Mouse (Mus musculus) embryonic facial prominence, embryonic 13.5 days (tissue): Measurements from ENCODE around the gene Orm2. TPM values are rescaled to one million over a fixed set of nuclear protein-coding genes. Genes with fewer than 3 reads are reported as not detected.

Experiments used
- ATAC-seq: fragments of 200-750 bp; cut with Nextera tagmentation; 2 replicates; pipeline ENCODE4 v1.8.0; 2017; ENCODE audit warnings: low read depth; ENCODE audit not compliant: insufficient number of reproducible peaks, insufficient read depth, low FRiP score, low TSS enrichment
- H3K27ac ChIP-seq: fragments of 300-500 bp; sonication (generic); 2 replicates; pipeline ENCODE4 v1.5.1; 2015; ENCODE audit warnings: moderate library complexity, mild to moderate bottlenecking, inconsistent platforms
- H3K27me3 ChIP-seq: fragments of 300-500 bp; sonication (generic); 2 replicates; pipeline ENCODE4 v1.6.1; 2015; ENCODE audit warnings: mild to moderate bottlenecking, inconsistent platforms
- H3K36me3 ChIP-seq: fragments of 300-500 bp; sonication (generic); 2 replicates; pipeline ENCODE4 v1.6.1; 2015; ENCODE audit warnings: mild to moderate bottlenecking, inconsistent platforms
- H3K4me1 ChIP-seq: fragments of 300-500 bp; sonication (generic); 2 replicates; pipeline ENCODE4 v1.6.1; 2015; ENCODE audit warnings: inconsistent platforms
- H3K4me2 ChIP-seq: fragments of 300-500 bp; sonication (generic); 2 replicates; pipeline ENCODE4 v1.6.1; 2015; ENCODE audit warnings: moderate library complexity, mild to moderate bottlenecking, inconsistent platforms
- H3K4me3 ChIP-seq: fragments of 300-500 bp; sonication (generic); 2 replicates; pipeline ENCODE4 v1.5.1; 2015; ENCODE audit warnings: mild to moderate bottlenecking, inconsistent platforms
- H3K9ac ChIP-seq: fragments of 300-500 bp; sonication (generic); 2 replicates; pipeline ENCODE4 v1.6.1; 2015; ENCODE audit warnings: mild to moderate bottlenecking, inconsistent platforms
- H3K9me3 ChIP-seq: fragments of 300-500 bp; sonication (generic); 2 replicates; pipeline ENCODE4 v1.6.1; 2016; ENCODE audit warnings: inconsistent platforms
- WGBS: fragments of 180-500 bp; shearing (Covaris S2); methylation state at CpG from one replicate; pipeline ENCODE4 v1.1.7; 2015; ENCODE audit warnings: mixed read lengths; 5-methylcytosine and 5-hydroxymethylcytosine counted together
- polyA plus RNA-seq: library from polyadenylated mRNA; unstranded; fragments of >200 nt; fragmentation: Nextera tagmentation; extraction: Ambion mirVana; gene quantifications from 2 replicates; pipeline ENCODE4 v1.2.1, GENCODE M21; 2015

The Orm2 gene
- polyA plus RNA-seq, 1 experiment from 2014 or later, result not detected

DNA sequence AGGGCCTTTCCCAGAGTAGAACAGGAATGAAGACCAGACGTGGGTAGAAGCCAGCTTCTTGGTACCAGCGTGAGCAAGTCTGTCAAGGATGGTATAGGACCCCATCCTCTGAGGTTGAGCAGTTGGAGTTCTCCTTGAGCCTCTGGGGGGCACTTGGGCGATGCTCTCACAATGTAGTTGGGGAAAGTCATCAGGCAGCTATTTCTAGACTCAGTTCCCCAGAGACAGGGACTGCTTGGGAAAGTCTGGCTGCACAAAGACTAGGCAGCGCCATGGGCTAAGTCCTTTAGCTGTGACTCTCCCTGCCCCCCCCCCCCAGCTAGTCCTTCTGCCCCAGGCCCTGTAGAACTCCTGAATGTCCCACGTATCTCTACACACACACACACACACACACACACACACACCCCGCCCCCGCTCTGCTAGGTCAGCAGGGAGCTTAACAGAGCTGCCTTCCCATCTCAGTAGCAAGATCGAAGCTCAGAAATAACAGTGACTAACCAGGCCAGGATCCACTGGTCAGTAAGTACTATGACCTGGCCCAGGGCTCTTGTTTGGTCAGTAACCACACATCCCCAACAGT is 37.5 kb downstream of the Orm2 start:
- 64% methylated on average over 8 of the region's 8 CpGs for WGBS
- Histone ChIP-seq H3K4me3 (no peak overlapping the region), H3K4me2 (no peak overlapping the region), H3K9me3 (no peaks in the 10 kb centered on the region), H3K36me3 (peaks cover 24% of the 10 kb centered on the region), H3K4me1 (peaks cover 69% of the 10 kb centered on the region), H3K27ac (peak overlapping the region; percentile 75), H3K9ac (peak overlapping the region; percentile 3; the same call in 1 of the 2 replicates), H3K27me3 (no peaks in the 10 kb centered on the region)
- ATAC-seq, result no peak

DNA sequence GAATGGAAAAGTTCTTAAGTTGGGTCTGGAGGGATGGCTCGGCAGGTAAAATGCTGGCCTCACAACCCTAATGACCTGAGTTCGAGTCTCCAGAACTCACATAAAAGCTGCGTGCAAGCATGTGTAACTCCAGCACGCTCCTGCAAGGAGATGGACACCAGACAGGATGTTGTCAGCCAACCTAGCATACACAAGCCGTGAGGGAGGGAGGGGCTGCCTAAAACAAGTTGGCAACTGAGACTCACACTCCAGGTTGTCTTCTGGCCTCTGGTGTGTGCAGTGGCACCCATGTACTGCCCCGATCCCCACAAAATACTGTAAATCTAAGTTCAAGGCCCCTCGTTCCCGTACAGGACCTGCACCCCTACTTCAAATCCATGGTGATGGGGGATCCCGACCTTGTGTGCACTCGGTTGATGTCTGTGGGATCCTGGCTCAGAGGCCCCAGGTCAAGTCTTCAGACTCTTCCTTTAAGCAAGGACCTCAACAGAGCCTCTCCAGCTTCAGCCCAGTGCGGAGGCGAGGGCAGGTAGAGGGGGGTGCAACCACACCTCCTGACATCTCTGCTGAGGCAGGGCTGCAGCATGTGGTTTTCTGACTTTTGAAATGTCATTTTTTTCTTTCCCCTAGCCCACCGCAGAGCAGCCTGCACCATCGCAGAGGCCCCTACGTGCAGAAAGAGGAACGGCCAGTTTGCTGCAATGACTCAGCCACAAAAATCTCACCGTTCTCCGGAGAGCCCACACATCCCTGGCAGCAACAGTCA is 38.5 kb downstream of the Orm2 start:
- Histone ChIP-seq H3K4me2 (no peak overlapping the region), H3K27ac (no peak overlapping the region), H3K9ac (0 out of 2 replicates have a peak overlapping the region, but pooled peaks have one; percentile 32), H3K9me3 (no peaks in the 10 kb centered on the region), H3K27me3 (no peaks in the 10 kb centered on the region), H3K4me1 (peaks cover 77% of the 10 kb centered on the region), H3K36me3 (peaks cover 15% of the 10 kb centered on the region), H3K4me3 (no peak overlapping the region)
- no peak for ATAC-seq
- 83% methylated on average over 18 of the region's 18 CpGs for WGBS

DNA sequence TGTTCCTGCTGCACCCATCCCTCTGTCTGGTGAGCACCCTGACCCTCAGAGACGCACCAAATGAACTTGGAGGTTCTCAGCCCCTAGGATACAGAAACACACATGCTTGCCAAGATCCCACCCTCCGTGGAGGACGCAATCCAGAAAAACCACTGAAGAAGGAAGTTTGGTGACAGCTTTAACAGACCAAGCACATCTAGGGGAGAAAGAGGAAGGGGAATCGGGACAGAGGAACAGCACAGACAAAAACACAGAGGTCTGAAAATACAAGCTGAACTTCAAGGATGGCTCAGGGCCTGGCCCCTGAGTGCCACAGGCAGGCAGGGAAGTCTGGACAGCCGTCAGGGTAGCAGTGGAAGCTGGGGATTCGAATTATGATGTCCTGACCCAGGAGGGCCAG is 39.4 kb downstream of the Orm2 start:
- H3K4me2 ChIP-seq, result peak overlapping the region; percentile 64
- no peaks in the 10 kb centered on the region for H3K27me3 ChIP-seq
- H3K36me3 ChIP-seq, result peaks cover 8% of the 10 kb centered on the region; the same call in 1 of the 2 replicates
- no peak overlapping the region for H3K4me3 ChIP-seq
- WGBS, result 66% methylated on average over 6 of the region's 6 CpGs
- peaks cover 77% of the 10 kb centered on the region for H3K4me1 ChIP-seq
- ATAC-seq, result no peak
- peak overlapping the region; percentile 44; the same call in 1 of the 2 replicates for H3K9ac ChIP-seq
- peak overlapping the region; percentile 28; the same call in 1 of the 2 replicates for H3K27ac ChIP-seq
- H3K9me3 ChIP-seq, result no peaks in the 10 kb centered on the region

DNA sequence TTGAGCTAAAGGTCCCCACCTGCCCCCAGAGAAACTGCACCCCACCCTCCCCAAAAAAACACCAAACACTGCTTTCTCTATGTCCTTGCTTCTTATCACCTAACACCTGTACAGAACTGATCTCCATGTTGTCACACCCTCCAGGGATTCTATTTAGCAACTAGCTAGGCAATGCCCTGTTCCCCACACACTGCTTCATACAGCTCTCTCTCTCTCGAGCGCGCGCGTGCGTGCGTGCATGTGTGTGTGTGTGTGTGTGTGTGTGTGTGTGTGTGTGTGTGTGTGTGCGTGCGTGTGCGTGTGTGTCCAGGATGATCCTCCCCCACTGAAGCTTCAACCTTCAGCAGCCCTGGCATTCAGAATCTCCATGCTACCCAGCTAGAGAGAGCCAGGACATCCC is 39.8 kb downstream of the Orm2 start:
- Histone ChIP-seq H3K36me3 (0 out of 2 replicates have a peak, but pooled peaks cover 6% of the 10 kb centered on the region), H3K4me1 (peaks cover 77% of the 10 kb centered on the region), H3K9me3 (no peaks in the 10 kb centered on the region), H3K27me3 (no peaks in the 10 kb centered on the region), H3K27ac (peak overlapping the region; percentile 87), H3K4me2 (peak overlapping the region; percentile 64), H3K9ac (peak overlapping the region; percentile 73), H3K4me3 (peak overlapping the region; percentile 41; the same call in 1 of the 2 replicates)
- ATAC-seq, result no peak
- 88% methylated on average over 10 of the region's 10 CpGs for WGBS

DNA sequence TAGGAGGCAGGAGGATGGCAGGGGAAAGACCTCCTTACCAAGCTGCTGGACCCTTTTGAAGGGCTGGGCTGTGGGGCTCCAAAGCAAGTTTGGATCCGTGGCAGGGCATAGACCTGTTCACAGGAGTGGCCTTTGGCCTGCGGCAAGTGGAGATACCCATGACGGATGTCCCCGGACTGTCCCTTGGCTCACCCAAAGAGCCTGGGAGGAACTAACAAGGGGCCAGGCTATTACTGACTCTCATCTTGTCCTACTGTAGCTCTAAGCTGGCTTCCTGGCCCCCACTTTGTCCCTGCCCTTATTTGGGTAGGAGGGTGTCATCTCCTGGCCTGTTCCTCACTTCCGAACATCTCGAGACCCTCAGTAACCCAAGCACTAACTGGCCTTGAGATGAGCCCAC is 40.3 kb downstream of the Orm2 start:
- peak overlapping the region; percentile 87 for H3K27ac ChIP-seq
- H3K4me1 ChIP-seq, result peaks cover 77% of the 10 kb centered on the region
- H3K27me3 ChIP-seq, result no peaks in the 10 kb centered on the region
- 0 out of 2 replicates have a peak, but pooled peaks cover 2% of the 10 kb centered on the region for H3K36me3 ChIP-seq
- WGBS, result 58% methylated on average over 6 of the region's 6 CpGs
- H3K9me3 ChIP-seq, result no peaks in the 10 kb centered on the region
- peak overlapping the region; percentile 64 for H3K4me2 ChIP-seq
- peak overlapping the region; percentile 41 for H3K4me3 ChIP-seq
- no peak for ATAC-seq
- H3K9ac ChIP-seq, result peak overlapping the region; percentile 73

DNA sequence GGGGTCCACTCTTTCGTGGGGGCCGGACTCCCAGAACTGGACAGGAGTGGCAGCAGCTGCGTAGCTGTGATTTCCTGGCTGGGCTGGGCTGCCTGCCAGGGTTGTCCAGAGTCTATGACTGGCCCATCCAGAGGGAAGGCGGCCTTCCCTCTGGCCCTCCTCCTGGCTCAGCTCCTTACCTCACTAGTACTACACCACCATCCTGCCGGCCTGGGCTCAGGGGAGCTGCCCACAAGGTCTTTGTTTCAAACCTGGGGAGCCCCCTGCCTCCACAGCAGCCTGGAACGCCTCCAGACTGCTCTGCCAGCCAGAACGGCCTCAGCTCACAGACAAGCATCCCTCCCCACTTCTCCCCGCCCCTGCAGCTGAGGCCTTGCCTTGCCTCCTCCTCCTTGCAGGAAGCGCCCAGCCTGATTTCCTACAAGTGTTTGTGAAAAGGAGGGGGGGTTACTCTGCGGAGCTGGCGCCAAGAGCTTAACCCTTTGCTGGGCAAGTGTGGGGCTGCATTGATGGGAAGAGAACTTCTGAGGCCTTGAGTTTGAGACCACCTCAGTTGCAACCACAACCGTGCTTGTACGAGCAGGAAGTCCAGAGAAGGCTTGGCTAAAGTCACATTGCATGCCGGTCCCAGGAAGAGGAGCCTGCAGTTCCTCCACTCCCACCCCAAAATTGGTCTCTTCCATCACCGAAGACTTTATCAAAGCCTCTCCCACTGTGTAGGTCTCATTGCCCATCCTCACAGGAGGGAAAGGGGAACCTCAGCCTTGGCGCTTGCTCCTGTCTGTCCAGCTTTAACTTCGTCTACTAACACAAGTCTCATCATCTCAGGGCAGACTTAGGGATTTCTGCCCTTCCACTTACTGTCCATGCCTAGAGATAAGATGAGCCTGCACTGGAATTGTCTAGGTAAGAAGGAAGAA is 41.1 kb downstream of the Orm2 start, which contains the start of gene Akna:
TSS of gene Akna (minus strand) at position 315 of the 920 bp plus-strand sequence.
- H3K9me3 ChIP-seq, result no peaks in the 10 kb centered on the region
- peak; percentile 84 for ATAC-seq
- H3K4me1 ChIP-seq, result peaks cover 74% of the 10 kb centered on the region
- peak within 1 kb of the TSS; percentile 87 for H3K27ac ChIP-seq
- peak within 1 kb of the TSS; percentile 64 for H3K4me2 ChIP-seq
- H3K36me3 ChIP-seq, result no peaks in the 10 kb centered on the region
- H3K4me3 ChIP-seq, result peak within 1 kb of the TSS; percentile 41
- H3K9ac ChIP-seq, result peak within 1 kb of the TSS; percentile 73
- WGBS, result 13% methylated on average over 17 of the region's 17 CpGs
- no peaks in the 10 kb centered on the region for H3K27me3 ChIP-seq

DNA sequence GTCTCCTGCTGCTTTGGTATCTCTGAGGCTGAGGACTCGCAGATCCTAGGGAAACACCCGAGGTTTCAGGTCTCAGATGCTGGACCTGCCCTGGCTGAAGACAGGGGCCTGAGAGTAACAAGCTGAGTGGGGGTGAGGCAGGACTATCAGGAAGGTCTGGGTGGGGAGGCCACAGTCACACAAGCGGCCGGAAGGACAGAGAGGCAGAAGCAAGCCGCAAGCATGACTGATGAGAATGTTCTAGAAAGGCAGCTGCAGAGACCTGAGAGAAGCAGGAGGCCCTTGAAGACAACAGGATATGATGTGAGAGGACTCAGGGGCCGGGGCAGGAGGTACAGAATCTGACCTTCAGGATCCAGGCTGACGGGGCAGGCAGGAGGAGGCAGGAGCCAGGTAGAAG is 42.0 kb downstream of the Orm2 start:
- H3K9ac ChIP-seq, result peak overlapping the region; percentile 73
- H3K9me3 ChIP-seq, result no peaks in the 10 kb centered on the region
- peaks cover 74% of the 10 kb centered on the region for H3K4me1 ChIP-seq
- H3K36me3 ChIP-seq, result no peaks in the 10 kb centered on the region
- H3K27ac ChIP-seq, result peak overlapping the region; percentile 87
- 71% methylated on average over 7 of the region's 7 CpGs for WGBS
- ATAC-seq, result no peak
- H3K27me3 ChIP-seq, result no peaks in the 10 kb centered on the region
- peak overlapping the region; percentile 64 for H3K4me2 ChIP-seq
- H3K4me3 ChIP-seq, result no peak overlapping the region

DNA sequence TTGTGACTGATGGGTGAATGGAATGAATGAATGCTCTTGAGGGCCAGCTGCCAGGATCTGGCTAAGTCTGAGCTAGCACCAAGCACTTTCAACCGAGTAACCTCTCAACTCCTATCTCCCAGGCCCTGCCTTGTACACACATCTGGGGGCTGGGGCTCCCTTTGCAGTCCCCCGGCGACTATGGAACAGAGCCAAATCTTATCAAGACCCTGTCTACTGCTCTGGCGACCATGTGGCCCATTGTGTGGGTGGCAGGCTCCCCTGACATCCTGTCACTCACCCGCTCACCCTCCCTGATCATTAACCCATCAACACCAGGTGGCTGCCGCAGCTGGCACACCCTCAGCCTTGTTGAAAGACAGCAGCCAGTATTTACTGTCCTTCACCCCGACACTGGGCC is 42.8 kb downstream of the Orm2 start:
- Histone ChIP-seq H3K27me3 (no peaks in the 10 kb centered on the region), H3K9me3 (no peaks in the 10 kb centered on the region), H3K36me3 (no peaks in the 10 kb centered on the region), H3K4me2 (no peak overlapping the region), H3K4me1 (peaks cover 73% of the 10 kb centered on the region), H3K4me3 (no peak overlapping the region), H3K9ac (no peak overlapping the region), H3K27ac (peak overlapping the region; percentile 17; the same call in 1 of the 2 replicates)
- no peak for ATAC-seq
- 54% methylated on average over 7 of the region's 7 CpGs for WGBS

DNA sequence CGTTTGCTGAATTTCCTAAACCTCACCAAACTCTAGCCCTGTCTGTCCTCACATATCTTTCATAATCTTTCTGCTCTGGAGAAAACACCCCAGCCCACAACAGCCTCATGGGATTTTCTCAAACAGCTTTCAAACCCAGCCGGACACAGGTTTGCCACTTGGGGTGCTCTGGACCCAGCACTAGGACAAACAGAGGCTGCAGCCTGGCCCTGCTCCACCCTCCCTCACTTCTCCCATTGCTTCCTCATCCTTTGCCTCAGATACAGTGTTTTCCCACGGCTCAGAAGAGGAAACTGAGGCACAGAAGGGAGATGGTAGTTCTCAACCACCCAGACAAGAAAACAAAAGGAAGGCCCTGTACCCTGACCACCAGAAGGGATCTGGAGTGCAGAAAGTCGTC is 43.4 kb downstream of the Orm2 start:
- no peak for ATAC-seq
- H3K4me3 ChIP-seq, result no peak overlapping the region
- H3K36me3 ChIP-seq, result no peaks in the 10 kb centered on the region
- no peaks in the 10 kb centered on the region for H3K27me3 ChIP-seq
- H3K27ac ChIP-seq, result peak overlapping the region; percentile 17; the same call in 1 of the 2 replicates
- peaks cover 69% of the 10 kb centered on the region for H3K4me1 ChIP-seq
- 62% methylated on average over 4 of the region's 4 CpGs for WGBS
- no peak overlapping the region for H3K4me2 ChIP-seq
- H3K9me3 ChIP-seq, result no peaks in the 10 kb centered on the region
- H3K9ac ChIP-seq, result no peak overlapping the region

DNA sequence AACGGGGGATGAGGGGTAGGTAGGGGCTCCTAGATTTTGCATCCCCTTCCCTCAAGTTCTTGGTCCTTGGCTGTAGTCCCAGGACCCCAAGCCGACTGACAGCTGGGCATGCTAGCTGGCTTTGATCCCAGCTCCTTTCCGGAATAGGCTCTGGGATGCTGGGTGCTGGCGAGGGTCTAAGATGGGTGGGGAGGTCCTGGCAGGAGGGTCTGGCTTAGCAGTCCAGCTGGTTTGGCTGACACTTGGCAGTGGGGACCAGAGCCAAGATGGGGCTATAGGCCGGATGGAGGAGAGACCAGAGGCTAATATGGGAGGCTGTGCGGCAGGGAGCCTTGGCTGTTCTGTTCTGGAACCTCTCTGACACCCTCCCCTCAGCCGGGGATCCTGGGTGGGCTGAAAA is 46.0 kb downstream of the Orm2 start:
- H3K4me2 ChIP-seq, result peak overlapping the region; percentile 98
- H3K27me3 ChIP-seq, result no peaks in the 10 kb centered on the region
- no peak overlapping the region for H3K27ac ChIP-seq
- 61% methylated on average over 7 of the region's 7 CpGs for WGBS
- no peak overlapping the region for H3K9ac ChIP-seq
- 0 out of 2 replicates have a peak, but pooled peaks have one; percentile 0 for ATAC-seq
- peaks cover 47% of the 10 kb centered on the region for H3K4me1 ChIP-seq
- no peak overlapping the region for H3K4me3 ChIP-seq
- no peaks in the 10 kb centered on the region for H3K9me3 ChIP-seq
- H3K36me3 ChIP-seq, result no peaks in the 10 kb centered on the region

DNA sequence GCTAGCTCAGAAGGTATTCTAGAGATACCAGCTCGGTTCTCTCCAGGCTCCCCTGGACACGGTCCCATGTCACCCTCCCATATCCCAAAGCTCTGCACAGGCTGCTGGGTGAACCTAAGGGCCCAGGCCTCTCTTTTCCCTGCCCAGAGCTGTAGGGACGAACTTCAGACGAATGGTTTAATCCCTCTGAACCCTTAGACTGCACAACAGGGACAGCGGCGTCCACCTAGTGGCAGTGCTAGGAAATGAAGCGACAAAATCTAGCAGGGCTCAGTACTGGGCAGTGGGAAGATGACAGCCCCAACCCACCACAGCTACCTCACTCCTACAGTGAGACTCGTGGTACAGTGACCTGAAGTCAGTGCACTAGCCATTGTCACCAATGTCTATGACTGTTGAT is 46.4 kb downstream of the Orm2 start:
- H3K27ac ChIP-seq, result no peak overlapping the region
- 0 out of 2 replicates have a peak overlapping the region, but pooled peaks have one; percentile 63 for H3K4me3 ChIP-seq
- H3K27me3 ChIP-seq, result no peaks in the 10 kb centered on the region
- ATAC-seq, result 0 out of 2 replicates have a peak, but pooled peaks have one; percentile 34
- H3K36me3 ChIP-seq, result no peaks in the 10 kb centered on the region
- H3K9ac ChIP-seq, result no peak overlapping the region
- peaks cover 43% of the 10 kb centered on the region for H3K4me1 ChIP-seq
- no peaks in the 10 kb centered on the region for H3K9me3 ChIP-seq
- 7% methylated on average over 8 of the region's 8 CpGs for WGBS
- peak overlapping the region; percentile 98 for H3K4me2 ChIP-seq
